Comparison of ENCODE assay signal across 9 mouse cellular contexts in genomic region chr1:23202511-23203435, GRCm38 (mm10).
DNase-seq lines count a peak whose midpoint lies in the region; ATAC-seq and TF ChIP-seq lines count a peak whose summit lies in the region.
"Had no signal": no experiment of that assay in that cellular context is flagged by ENCODE, and none has a peak within 500 bp of the region (broad histone marks: within the 10 kb centered on the region; RNA-seq: fewer than 3 reads in every experiment).

No protein-coding gene starts in this region.

- no peak for ATAC-seq in kidney, embryonic 14.5 days (ENCODE audit: low FRiP score, low TSS enrichment)
- ATAC-seq in Patski, result peak; percentile 99

- in situ Hi-C loops in Patski (cut with MboI; ENCODE audit: low pct_unique_long_range_greater_than_20kb), result no loop called here

- WGBS in kidney, embryonic 14.5 days, result 65% methylated on average over 5 of the region's 5 CpGs

- H3K27ac ChIP-seq in kidney, embryonic 14.5 days (ENCODE audit: low read depth, low read length), result no peak overlapping the region; the same call in 1 of the 2 replicates

- H3K9ac ChIP-seq in kidney, embryonic 14.5 days (ENCODE audit: low read depth, low read length), result no peak overlapping the region

- no peaks in the 10 kb centered on the region for H3K4me1 ChIP-seq in kidney, embryonic 14.5 days (ENCODE audit: control insufficient read depth, insufficient read depth, low read length)

- H3K27me3 ChIP-seq in kidney, embryonic 14.5 days (ENCODE audit: control insufficient read depth, insufficient read depth, low read length), result no peaks in the 10 kb centered on the region
- no peaks in the 10 kb centered on the region for H3K27me3 ChIP-seq in Patski

- POLR2A ChIA-PET in Patski (lab: Charles Lee), result interaction anchor here (0.5 kb wide), 1 partner anchor 728 kb away, joined by 4 read pairs; no protein-coding TSS in a partner anchor

- H3K36me3 ChIP-seq in kidney, embryonic 14.5 days (ENCODE audit: control insufficient read depth, insufficient read depth, low read length), result no peaks in the 10 kb centered on the region

- no peak for TF ChIP-seq CTCF in Patski (IDR thresholded peaks at IDR 0.05)

- CTCF ChIA-PET in Patski (lab: Charles Lee), result no interaction called here

- no peaks in the 10 kb centered on the region for H3K9me3 ChIP-seq in kidney, embryonic 14.5 days (ENCODE audit: control insufficient read depth, low read length)

- DNase-seq in kidney, adult 11 months, result peak; percentile 26
- DNase-seq in Patski (ENCODE audit: low read depth, low spot score), result peak; percentile 54
- DNase-seq in heart, adult 9 months (ENCODE audit: low spot score in 2 of 2), result peak; percentile 56 to 75
- DNase-seq in kidney, postnatal 10 days, result peak; percentile 13
- DNase-seq in retina, postnatal 1 day, result no peak
- DNase-seq in urinary bladder, adult 2 months (ENCODE audit: low spot score), result no peak
- DNase-seq in adrenal gland, postnatal 10 days, result no peak
- DNase-seq: gastrocnemius, postnatal 10 days had no signal

- H3K4me2 ChIP-seq in kidney, embryonic 14.5 days (replicated peaks; ENCODE audit: low read depth, low read length), result no peak overlapping the region

- no peak overlapping the region for H3K4me3 ChIP-seq in kidney, embryonic 14.5 days (ENCODE audit: low read length)

Comparison
In these comparisons a context has a peak if more than half of its experiments do, and no peak if none do; other contexts are left out.
1. DNase-seq: peak in kidney, adult 11 months (single experiment), Patski (single experiment), heart, adult 9 months (2 of 2) and kidney, postnatal 10 days (single experiment); none in retina, postnatal 1 day (single experiment), urinary bladder, adult 2 months (single experiment) and adrenal gland, postnatal 10 days (single experiment).